Mouse (Mus musculus): ENCODE measurements at regions not wholly inside any gene's neighbourhood (a gene's known extent, or its start where the extent isn't known, plus 50 kb on each side); places are given as distances from the start of the nearest gene placed in this dataset.
"Not testable (repeated sequence)": the region's sequence is repeated elsewhere in the genome, so short reads cannot be mapped to it uniquely, and the experiment has no call there.

DNA sequence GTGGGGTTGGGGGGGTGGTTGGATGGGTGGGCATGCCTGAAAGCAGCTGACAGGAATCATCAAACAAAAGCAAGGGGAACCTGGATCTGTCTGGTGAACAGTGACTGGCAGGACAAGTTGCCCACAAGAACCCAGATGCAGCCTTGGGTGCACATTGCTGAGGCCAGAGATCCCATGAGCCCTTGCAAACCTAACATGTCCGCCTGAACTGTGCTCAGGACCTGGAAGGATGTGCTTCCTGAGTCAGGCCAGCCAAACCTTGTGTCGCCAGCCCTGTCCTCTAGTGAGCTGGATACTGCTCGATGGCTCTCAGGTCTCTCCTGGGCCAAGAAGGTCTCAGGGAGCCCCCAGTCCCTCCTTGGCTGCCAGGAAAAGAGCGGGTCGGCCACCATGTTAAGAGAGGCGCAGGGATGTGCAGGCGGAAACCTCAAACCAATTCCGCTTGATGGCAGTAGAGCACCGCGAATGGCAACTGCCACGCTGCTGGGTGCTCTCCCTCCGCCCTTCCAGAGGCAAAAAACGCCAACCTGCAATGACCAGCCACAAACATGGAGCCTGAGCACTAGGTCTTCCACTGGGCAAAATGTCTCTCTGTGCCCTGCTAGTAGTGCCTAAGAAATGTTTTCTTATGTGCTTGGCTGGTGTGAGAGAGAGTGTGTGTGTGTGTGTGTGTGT, 140.2 kb downstream of the Pls3 start:
- not testable (repeated sequence) for H3K4me3 ChIP-seq (ENCODE audit: insufficient read depth, low read length); H3K27ac ChIP-seq (ENCODE audit: insufficient read depth, low read length); H3K4me1 ChIP-seq (ENCODE audit: control insufficient read depth, insufficient read depth, low read length)

DNA sequence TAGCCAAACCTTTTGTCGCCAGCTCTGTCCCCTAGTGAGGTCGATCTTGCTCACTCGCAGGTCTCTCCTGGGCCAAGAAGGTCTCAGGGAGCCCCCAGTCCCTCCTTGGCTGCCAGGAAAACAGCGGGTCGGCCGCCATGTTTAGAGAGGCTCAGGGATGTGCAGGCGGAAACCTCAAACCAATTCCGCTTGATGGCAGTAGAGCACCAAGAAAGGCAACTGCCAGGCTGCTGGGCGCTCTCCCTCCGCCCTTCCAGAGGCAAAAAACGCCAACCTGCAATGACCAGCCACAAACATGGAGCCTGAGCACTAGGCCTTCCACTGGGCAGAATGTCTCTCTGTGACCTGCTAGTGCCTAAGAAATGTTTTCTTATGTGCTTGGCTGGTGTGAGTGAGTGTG, 141.3 kb downstream of the Pls3 start:
- not testable (repeated sequence) for H3K4me1 ChIP-seq (ENCODE audit: control insufficient read depth, insufficient read depth, low read length); H3K27ac ChIP-seq (ENCODE audit: insufficient read depth, low read length); H3K4me3 ChIP-seq (ENCODE audit: insufficient read depth, low read length)

DNA sequence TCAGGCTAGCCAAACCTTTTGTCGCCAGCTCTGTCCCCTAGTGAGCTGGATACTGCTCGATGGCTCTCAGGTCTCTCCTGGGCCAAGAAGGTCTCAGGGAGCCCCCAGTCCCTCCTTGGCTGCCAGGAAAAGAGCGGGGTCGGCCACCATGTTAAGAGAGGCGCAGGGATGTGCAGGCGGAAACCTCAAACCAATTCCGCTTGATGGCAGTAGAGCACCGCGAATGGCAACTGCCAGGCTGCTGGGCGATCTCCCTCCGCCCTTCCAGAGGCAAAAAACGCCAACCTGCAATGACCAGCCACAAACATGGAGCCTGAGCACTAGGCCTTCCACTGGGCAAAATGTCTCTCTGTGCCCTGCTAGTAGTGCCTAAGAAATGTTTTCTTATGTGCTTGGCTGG, 145.2 kb downstream of the Pls3 start:
- not testable (repeated sequence) for H3K27ac ChIP-seq (ENCODE audit: insufficient read depth, low read length); H3K4me1 ChIP-seq (ENCODE audit: control insufficient read depth, insufficient read depth, low read length); H3K4me3 ChIP-seq (ENCODE audit: insufficient read depth, low read length)

DNA sequence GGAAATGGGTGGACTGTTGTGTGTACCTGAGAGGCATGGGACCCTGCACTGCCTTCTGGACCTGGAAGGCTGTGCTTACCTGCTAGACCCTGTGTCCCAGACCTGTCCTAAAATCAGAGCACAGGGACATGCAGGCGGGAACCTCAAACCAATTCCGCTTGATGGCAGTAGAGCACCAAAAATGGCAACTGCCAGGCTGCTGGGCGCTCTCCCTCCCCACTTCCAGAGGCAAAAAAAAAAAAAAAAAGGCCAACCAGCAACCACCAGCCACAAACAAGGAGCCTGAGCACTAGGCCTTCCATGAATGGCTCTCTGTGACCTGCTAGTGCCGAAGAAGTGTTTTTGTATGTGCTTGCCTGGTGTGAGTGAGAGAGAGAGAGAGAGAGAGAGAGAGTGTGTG, 146.5 kb downstream of the Pls3 start:
- TF ChIP-seq POLR2A (IDR thresholded peaks at IDR 0.05; ENCODE audit: low read depth, low read length) (no peak), CTCF (IDR thresholded peaks at IDR 0.05; ENCODE audit: borderline replicate concordance, insufficient read depth, low read length) (no peak)

DNA sequence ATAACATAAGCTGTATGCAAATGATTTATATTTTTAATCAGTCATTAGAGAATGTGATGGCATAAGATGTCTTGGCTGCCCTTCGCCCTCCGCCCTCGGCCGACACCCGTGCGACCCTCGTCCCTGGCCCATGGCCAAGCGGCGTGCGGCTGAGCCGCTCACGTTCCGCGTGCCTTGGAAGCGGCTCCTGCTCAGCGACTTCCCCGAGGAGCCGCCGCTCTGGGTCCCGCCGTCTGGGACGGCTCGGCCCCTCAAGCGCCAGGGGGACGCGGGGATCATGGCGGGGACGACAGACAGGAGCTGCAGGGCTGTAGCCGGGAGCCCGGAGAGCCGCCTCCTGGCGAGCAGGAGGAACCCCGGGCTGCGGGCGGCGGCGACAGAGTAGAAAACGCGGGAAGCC, 145.5 kb upstream of the Rab39b start:
- H3K27ac ChIP-seq (ENCODE audit: insufficient read depth, low read length); H3K4me1 ChIP-seq (ENCODE audit: control insufficient read depth, insufficient read depth, low read length); H3K4me3 ChIP-seq (ENCODE audit: insufficient read depth, low read length): not testable (repeated sequence)

More for the DNA sequence above, 146.5 kb downstream of the Pls3 start:
- H3K4me1 ChIP-seq (ENCODE audit: control insufficient read depth, insufficient read depth, low read length) = no peaks in the 10 kb centered on the region
- no peak overlapping the region for H3K27ac ChIP-seq (ENCODE audit: insufficient read depth, low read length)
- no peak overlapping the region for H3K4me3 ChIP-seq (ENCODE audit: insufficient read depth, low read length)

DNA sequence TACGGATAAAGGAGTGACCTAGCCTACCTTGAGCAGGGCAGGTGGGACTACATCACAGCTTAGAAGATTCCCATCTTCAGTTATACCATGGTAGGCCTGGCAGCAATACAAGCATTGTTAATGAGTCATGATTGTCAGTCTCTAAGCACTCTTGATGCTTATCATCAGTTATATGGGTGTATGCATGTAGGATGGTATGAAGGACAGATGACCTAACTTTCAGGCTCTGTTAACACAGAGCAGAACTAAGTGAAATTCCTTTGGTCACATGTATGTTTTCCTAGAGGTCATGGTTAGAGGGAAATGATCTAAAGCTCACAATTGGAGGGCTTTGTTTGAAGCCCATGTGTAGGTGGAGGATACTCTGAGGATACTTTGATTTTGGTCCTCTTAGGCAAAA, 121.9 kb upstream of the Rab39b start:
- H3K27ac ChIP-seq (ENCODE audit: insufficient read depth, low read length) = no peak overlapping the region
- H3K4me1 ChIP-seq (ENCODE audit: control insufficient read depth, insufficient read depth, low read length) = no peaks in the 10 kb centered on the region
- no peak for TF ChIP-seq CTCF (IDR thresholded peaks at IDR 0.05; ENCODE audit: borderline replicate concordance, insufficient read depth, low read length)
- TF ChIP-seq POLR2A (IDR thresholded peaks at IDR 0.05; ENCODE audit: low read depth, low read length) = no peak
- H3K4me3 ChIP-seq (ENCODE audit: insufficient read depth, low read length) = no peak overlapping the region

DNA sequence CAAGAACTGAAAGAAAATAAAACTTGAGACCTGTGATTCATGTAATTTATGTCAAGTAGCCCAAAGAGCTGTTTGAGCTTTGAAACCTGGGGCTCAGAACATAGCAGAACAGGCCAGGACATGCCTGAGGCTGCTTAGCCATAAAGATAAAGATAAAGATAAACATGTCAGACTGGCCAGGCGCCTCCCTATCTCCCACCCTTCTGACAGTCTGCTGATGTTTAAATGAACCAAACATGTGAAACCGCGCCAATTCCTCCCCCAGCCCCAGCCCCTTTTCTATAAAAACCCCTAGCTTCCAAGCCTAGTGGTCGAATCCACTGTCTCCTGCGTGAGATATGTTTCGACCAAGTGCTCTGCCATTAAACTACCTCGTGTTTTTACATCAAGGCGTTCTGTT, 97.2 kb upstream of the Rab39b start:
- H3K27ac ChIP-seq (ENCODE audit: insufficient read depth, low read length); H3K4me1 ChIP-seq (ENCODE audit: control insufficient read depth, insufficient read depth, low read length); H3K4me3 ChIP-seq (ENCODE audit: insufficient read depth, low read length): not testable (repeated sequence)

DNA sequence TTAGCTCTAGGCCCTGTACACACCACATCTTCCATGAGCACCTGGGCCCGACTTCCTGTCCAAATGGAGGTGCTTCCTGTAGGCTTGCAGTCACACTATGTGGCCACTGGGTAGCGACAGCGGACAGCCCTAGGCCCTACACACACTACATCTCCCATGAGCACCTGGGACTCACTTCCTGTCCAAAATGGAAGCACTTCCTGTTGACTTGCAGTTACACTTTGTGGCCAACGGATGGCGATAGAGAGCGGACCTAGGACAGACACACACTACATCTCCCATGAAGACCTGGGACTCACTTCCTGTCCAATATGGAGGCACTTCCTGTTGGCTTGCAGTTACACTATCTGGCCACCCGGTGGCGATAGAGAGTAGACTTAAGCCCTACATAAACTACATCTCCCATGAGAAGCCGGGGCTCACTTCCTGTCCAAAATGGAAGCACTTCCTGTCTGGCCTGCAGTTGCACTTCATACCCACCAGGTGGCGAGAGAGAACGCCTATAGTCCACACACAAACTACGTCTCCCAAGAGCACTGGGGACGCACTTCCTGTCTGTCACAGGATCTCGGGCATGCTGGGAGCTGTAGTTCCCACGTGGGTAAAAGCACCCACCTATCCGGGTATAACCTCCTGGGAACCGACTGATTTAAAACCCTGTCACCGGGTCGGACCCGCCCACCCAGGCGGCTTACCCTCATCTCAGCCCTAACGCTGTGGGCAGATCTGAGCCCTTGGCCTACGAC, 96.1 kb upstream of the Rab39b start:
- Histone ChIP-seq H3K27ac (ENCODE audit: insufficient read depth, low read length) (no peak overlapping the region), H3K4me1 (ENCODE audit: control insufficient read depth, insufficient read depth, low read length) (no peaks in the 10 kb centered on the region), H3K4me3 (ENCODE audit: insufficient read depth, low read length) (peak overlapping the region; percentile 8; the same call in 1 of the 2 replicates)
- TF ChIP-seq CTCF (IDR thresholded peaks at IDR 0.05; ENCODE audit: borderline replicate concordance, insufficient read depth, low read length) (peak; percentile 49; the same call in 1 of the 2 replicates), POLR2A (IDR thresholded peaks at IDR 0.05; ENCODE audit: low read depth, low read length) (no peak)

DNA sequence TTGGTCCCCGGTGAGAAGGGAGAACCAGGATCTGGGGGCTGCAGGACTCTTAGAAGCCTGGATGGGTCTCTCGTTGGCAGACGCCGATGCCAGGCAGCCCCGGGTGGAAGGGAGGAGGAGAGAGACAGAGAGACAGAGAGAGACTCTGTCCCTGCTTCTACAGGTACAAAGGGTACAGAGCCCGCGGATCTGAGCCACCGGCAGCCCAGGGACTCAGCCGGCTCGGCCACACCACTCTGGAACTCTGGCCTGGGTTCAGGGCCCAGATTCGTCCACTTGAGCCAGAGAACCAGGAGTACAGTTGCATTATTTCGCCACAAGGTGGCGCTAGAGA, 95.5 kb upstream of the Rab39b start:
- TF ChIP-seq POLR2A (IDR thresholded peaks at IDR 0.05; ENCODE audit: low read depth, low read length) (no peak), CTCF (IDR thresholded peaks at IDR 0.05; ENCODE audit: borderline replicate concordance, insufficient read depth, low read length) (no peak)
- H3K27ac ChIP-seq (ENCODE audit: insufficient read depth, low read length) = no peak overlapping the region
- no peak overlapping the region for H3K4me3 ChIP-seq (ENCODE audit: insufficient read depth, low read length)
- no peaks in the 10 kb centered on the region for H3K4me1 ChIP-seq (ENCODE audit: control insufficient read depth, insufficient read depth, low read length)

DNA sequence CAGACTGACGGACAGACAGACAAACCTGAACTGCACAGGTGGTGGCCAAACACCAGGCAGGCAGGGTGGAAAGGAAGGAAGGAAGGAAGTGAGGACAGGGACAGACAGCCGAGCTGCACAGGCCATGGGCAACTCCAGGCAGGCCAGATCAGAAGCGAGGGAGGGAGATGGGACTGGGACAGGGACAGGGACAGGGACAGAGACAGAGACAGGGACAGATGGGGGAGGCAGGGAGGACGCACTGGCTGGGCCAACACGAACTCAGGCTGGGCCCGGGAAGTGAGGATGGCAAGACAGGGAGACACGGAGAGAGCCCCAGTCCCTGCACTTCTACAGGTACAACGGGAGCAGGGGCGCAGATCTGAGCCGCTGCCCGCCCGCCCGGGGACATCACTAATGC, 94.9 kb upstream of the Rab39b start:
- Histone ChIP-seq H3K4me1 (ENCODE audit: control insufficient read depth, insufficient read depth, low read length) (no peaks in the 10 kb centered on the region), H3K27ac (ENCODE audit: insufficient read depth, low read length) (no peak overlapping the region), H3K4me3 (ENCODE audit: insufficient read depth, low read length) (no peak overlapping the region)
- TF ChIP-seq POLR2A (IDR thresholded peaks at IDR 0.05; ENCODE audit: low read depth, low read length) (no peak), CTCF (IDR thresholded peaks at IDR 0.05; ENCODE audit: borderline replicate concordance, insufficient read depth, low read length) (no peak)

DNA sequence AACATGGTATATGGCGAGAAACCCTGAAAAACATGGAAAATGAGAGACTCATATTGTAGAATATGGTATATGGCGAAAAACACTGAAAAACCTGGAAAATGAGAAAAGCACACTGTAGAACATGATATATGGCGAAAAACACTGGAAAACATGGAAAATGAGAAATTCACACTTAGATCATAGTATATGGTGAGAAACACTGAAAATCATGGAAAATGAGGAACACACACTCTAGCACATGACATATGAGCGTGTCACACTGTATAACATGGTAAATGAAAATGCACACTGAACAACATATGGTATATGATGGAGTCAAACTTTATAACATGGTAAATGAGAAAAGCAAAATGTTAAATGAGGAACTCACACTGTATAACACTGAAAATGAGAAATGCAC, 89.6 kb upstream of the Rab39b start:
- H3K4me3 ChIP-seq (ENCODE audit: insufficient read depth, low read length) = no peak overlapping the region
- TF ChIP-seq CTCF (IDR thresholded peaks at IDR 0.05; ENCODE audit: borderline replicate concordance, insufficient read depth, low read length) = no peak
- TF ChIP-seq POLR2A (IDR thresholded peaks at IDR 0.05; ENCODE audit: low read depth, low read length) = no peak
- H3K27ac ChIP-seq (ENCODE audit: insufficient read depth, low read length) = no peak overlapping the region
- H3K4me1 ChIP-seq (ENCODE audit: control insufficient read depth, insufficient read depth, low read length) = no peaks in the 10 kb centered on the region

All from embryonic fibroblast, embryonic 13.5 days (primary cell).